Mouse (Mus musculus) macrophage (primary cell): ENCODE data around the gene Cdc37l1. TPM values are rescaled to one million over a fixed set of nuclear protein-coding genes. Genes with fewer than 3 reads are reported as not detected.
A peak's percentile ranks its signal among the peaks of the same experiment; 100 is the strongest.

Source experiments
- H3K27ac ChIP-seq: fragments of 350-480 bp; formaldehyde crosslinking; 2 replicates; pipeline ENCODE4 v1.9.0; 2021
- H3K36me3 ChIP-seq: fragments of 350-480 bp; formaldehyde crosslinking; 2 replicates; pipeline ENCODE4 v1.9.0; 2021; ENCODE audit errors: inconsistent target
- H3K4me3 ChIP-seq: fragments of 350-480 bp; formaldehyde crosslinking; 2 replicates; pipeline ENCODE4 v1.9.0; 2021; ENCODE audit errors: inconsistent target
- H3K79me2 ChIP-seq: fragments of 350-480 bp; formaldehyde crosslinking; 2 replicates; pipeline ENCODE4 v1.9.0; 2021; ENCODE audit errors: inconsistent target
- WGBS: methylation state at CpG from one replicate; pipeline ENCODE4 v1.1.7; 2026; ENCODE audit warnings: inconsistent platforms; ENCODE audit not compliant: missing documents; 5-methylcytosine and 5-hydroxymethylcytosine counted together
- polyA plus RNA-seq: library from polyadenylated mRNA; stranded (reverse); fragments of 250-400 nt; gene quantifications from 3 replicates; pipeline ENCODE4 v1.2.4, GENCODE M21; 2018; ENCODE audit warnings: inconsistent platforms
- total RNA-seq, 78 experiments: library from RNA; depleted of rRNA; stranded (reverse); fragments of 250-400 nt; gene quantifications; 1 replicate in 9 of 78; 2 replicates in 24 of 78; 3 replicates in 43 of 78; 4 replicates in 2 of 78; pipeline ENCODE4 v1.2.4; 2018; ENCODE audit warnings: inconsistent platforms in 56 of 78

Cdc37l1 gene
- 100 to 1,000 TPM in 16 of 26 experiments, 10 to 100 TPM in 10; 38.4 to 227 (median 120) TPM for total RNA-seq (2018; cell fraction: chromatin; rRNA removed)
- total RNA-seq (2018; cell fraction: cytosol; rRNA removed): 10 to 100 TPM in 20 of 26 experiments, 1 to 10 TPM in 6; 7.0 to 22.9 (median 12.1) TPM
- 100 to 1,000 TPM in 13 of 26 experiments, 10 to 100 TPM in 13; 52.6 to 234 (median 99.3) TPM for total RNA-seq (2018; cell fraction: nucleus; rRNA removed)
- 15.5 to 19.2 TPM (median 18.1 TPM) in 3 replicates for polyA plus RNA-seq

GRCm38 (mm10) chr19:28990194-28990589, at the start of gene Cdc37l1:
Cdc37l1 (plus strand) TSS chr19:28990352.
- peaks cover 8% of the 10 kb centered on the region; the same call in 1 of the 2 replicates for H3K36me3 ChIP-seq
- H3K4me3 ChIP-seq: peak within 1 kb of the TSS; percentile 90
- WGBS: under 1% methylated on average over 37 of the region's 37 CpGs
- peaks cover 47% of the 10 kb centered on the region for H3K79me2 ChIP-seq
- peak within 1 kb of the TSS; percentile 52 for H3K27ac ChIP-seq

DNA sequence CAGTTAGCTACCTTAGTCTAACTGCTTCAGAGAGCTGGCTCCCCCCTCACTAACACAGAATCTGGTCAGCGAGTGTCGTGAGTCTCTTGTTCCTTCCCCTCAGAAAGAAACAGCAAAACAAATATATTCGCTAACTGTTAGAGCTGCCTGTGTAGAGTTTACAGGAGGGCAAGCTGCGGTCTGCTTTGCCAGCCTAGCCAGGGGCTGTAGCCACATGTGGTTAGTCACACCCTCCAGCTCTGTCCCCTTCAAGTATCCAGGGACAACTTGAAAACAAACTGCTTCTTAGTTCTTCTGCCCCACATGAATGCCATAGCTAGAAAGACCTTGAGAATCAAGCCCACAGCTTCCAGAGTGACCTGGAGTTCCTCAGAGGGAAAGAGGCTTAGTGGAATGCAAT, 48.9 kb upstream of the Cdc37l1 start:
- no peak overlapping the region for H3K27ac ChIP-seq
- no peaks in the 10 kb centered on the region for H3K79me2 ChIP-seq
- WGBS: 38% methylated on average over 4 of the region's 4 CpGs
- no peak overlapping the region for H3K4me3 ChIP-seq
- no peaks in the 10 kb centered on the region for H3K36me3 ChIP-seq

GRCm38 (mm10) chr19:28946782-28947181, 43.4 kb upstream of the Cdc37l1 start:
- no peaks in the 10 kb centered on the region for H3K36me3 ChIP-seq
- no peaks in the 10 kb centered on the region for H3K79me2 ChIP-seq
- no peak overlapping the region for H3K4me3 ChIP-seq
- H3K27ac ChIP-seq: no peak overlapping the region
- WGBS: 21% methylated on average over 4 of the region's 4 CpGs

DNA sequence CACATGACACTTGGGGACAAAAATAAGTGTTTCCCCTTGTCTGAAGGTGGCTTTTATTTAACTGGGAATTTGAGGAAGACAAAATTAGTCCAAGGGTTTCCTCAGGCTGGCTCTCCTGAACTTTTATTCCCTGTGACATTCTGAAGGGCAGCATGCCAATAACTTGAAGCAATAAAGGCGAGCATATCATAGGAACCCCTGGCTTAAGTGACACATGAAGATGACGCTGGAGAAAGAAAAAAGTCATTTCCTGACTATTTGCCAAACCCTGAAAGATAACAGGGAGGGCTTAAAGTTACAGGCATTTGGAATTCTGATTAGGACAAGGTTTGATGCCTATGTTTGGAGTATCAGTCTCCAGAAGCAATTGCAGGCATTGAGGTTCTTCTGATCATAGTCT, 42.8 kb upstream of the Cdc37l1 start:
- Histone ChIP-seq H3K27ac (no peak overlapping the region), H3K36me3 (no peaks in the 10 kb centered on the region), H3K79me2 (no peaks in the 10 kb centered on the region), H3K4me3 (no peak overlapping the region)
- 56% methylated on average over 2 of the region's 2 CpGs for WGBS

- no peaks in the 10 kb centered on the region for H3K79me2 ChIP-seq
- H3K27ac ChIP-seq: no peak overlapping the region
- no peak overlapping the region for H3K4me3 ChIP-seq
- no peaks in the 10 kb centered on the region for H3K36me3 ChIP-seq
- 91% methylated on average over 5 of the region's 5 CpGs for WGBS
Measured at GRCm38 (mm10) chr19:28951251-28951650, 38.9 kb upstream of the Cdc37l1 start.

DNA sequence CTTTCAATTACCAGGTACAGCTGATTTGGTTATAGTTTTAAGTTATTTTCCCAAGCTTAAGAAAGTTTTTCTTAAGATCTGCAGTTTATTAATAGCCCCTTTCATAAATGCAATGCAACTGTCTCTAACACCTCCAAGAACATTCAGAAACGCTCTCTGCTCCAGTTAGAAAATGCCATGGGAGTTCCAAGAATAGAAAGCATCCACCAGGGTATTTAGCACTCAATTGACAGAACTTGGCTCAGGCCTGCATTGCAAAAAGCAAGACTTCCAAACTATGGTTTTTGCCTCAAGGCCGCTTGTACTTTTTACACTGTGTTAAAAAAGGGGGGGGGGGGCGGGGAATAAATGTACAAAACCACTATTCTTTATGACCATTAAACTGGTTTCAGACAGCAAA, 27.0 kb upstream of the Cdc37l1 start:
- WGBS: 87% methylated on average over 1 of the region's 3 CpGs
- H3K4me3 ChIP-seq: no peak overlapping the region; the same call in 1 of the 2 replicates
- H3K27ac ChIP-seq: no peak overlapping the region
- H3K79me2 ChIP-seq: no peaks in the 10 kb centered on the region
- no peaks in the 10 kb centered on the region for H3K36me3 ChIP-seq

GRCm38 (mm10) chr19:28963513-28963841, 26.7 kb upstream of the Cdc37l1 start:
- Histone ChIP-seq H3K27ac (no peak overlapping the region), H3K36me3 (no peaks in the 10 kb centered on the region), H3K79me2 (no peaks in the 10 kb centered on the region), H3K4me3 (peak overlapping the region; percentile 20; the same call in 1 of the 2 replicates)
- 0% methylated on average over 4 of the region's 4 CpGs for WGBS

- H3K4me3 ChIP-seq: peak within 1 kb of the TSS; percentile 37
- under 1% methylated on average over 54 of the region's 73 CpGs for WGBS
- H3K36me3 ChIP-seq: no peaks in the 10 kb centered on the region
- no peaks in the 10 kb centered on the region for H3K79me2 ChIP-seq
- H3K27ac ChIP-seq: no peak within 1 kb of the TSS
Measured at GRCm38 (mm10) chr19:28963842-28964551, 26.2 kb upstream of the Cdc37l1 start, which contains the start of gene Plpp6. Plpp6 (plus strand) TSS chr19:28963953.

DNA sequence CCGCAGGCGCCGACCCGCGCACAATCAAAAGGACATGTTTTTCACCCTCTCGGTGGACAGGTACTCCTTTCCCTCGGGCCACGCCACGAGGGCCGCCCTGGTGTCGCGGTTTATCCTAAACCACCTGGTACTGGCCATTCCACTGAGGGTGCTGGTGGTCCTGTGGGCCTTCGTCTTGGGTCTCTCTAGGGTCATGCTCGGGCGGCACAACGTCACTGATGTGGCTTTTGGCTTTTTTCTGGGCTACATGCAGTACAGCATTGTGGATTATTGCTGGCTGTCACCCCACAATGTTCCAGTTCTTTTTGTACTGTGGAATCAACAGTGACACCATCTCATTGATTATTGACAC, 25.6 kb upstream of the Cdc37l1 start:
- no peak overlapping the region for H3K27ac ChIP-seq
- WGBS: 12% methylated on average over 16 of the region's 16 CpGs

DNA sequence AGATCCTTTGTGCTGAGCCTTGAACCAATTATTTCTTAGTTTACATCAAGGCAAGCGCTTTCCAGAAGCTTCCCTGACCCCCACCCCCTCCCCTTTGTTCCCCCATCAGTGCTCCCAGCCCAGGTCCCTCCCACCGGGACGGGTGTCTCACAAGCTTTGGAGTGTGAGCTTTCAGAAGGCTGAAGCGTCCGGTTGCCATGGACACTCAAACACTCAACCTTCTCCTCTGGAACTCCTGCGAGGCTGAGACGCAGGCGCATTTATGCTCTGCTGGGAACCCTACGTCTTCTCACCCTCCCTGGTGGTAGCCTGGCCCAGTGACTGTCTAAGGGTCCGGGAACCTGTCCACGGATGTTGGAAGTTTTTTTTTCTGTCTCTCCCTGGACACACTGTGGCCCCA, 22.5 kb upstream of the Cdc37l1 start, which contains the start of gene 4430402I18Rik:
Gene 4430402I18Rik, minus strand, starts transcription at position 149 of the 400 bp plus-strand sequence.
- whole genome bisulfite sequencing: 98% methylated on average over 6 of the region's 11 CpGs
- Histone ChIP-seq H3K36me3 (no peaks in the 10 kb centered on the region), H3K4me3 (no peak within 1 kb of the TSS), H3K27ac (no peak within 1 kb of the TSS), H3K79me2 (no peaks in the 10 kb centered on the region)

More for the DNA sequence above, 25.6 kb upstream of the Cdc37l1 start:
- no peaks in the 10 kb centered on the region for H3K36me3 ChIP-seq
- H3K79me2 ChIP-seq: no peaks in the 10 kb centered on the region
- peak overlapping the region; percentile 37 for H3K4me3 ChIP-seq

DNA sequence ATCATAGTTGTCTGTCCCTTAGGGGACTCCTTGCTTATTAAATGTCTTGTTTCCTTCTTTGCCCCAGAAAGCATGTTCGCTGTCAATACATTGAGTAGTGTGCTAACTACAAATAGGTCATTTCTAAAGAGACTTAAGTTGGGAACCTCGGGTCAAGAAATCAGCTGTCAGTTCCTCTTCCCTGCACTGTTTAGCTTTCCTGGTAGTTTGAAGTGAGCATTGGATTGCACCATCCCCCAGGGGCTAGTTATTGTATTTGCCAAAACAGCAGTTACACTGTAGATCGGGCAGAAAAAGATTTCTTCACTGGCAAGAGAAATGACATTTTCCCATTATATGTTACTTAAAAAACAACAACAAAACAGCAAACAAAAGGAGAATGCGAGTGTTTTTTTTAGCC, 22.0 kb upstream of the Cdc37l1 start:
- no peak overlapping the region for H3K4me3 ChIP-seq
- no peaks in the 10 kb centered on the region for H3K36me3 ChIP-seq
- H3K79me2 ChIP-seq: no peaks in the 10 kb centered on the region
- no peak overlapping the region for H3K27ac ChIP-seq
- 62% methylated on average over 4 of the region's 4 CpGs for WGBS

- no peak overlapping the region for H3K4me3 ChIP-seq
- no peak overlapping the region for H3K27ac ChIP-seq
- 91% methylated on average over 5 of the region's 5 CpGs for WGBS
- H3K36me3 ChIP-seq: no peaks in the 10 kb centered on the region
- H3K79me2 ChIP-seq: no peaks in the 10 kb centered on the region
Measured at GRCm38 (mm10) chr19:28969231-28969630, 20.9 kb upstream of the Cdc37l1 start.

- H3K4me3 ChIP-seq: no peak overlapping the region
- no peaks in the 10 kb centered on the region for H3K79me2 ChIP-seq
- WGBS: 93% methylated on average over 11 of the region's 11 CpGs
- H3K36me3 ChIP-seq: no peaks in the 10 kb centered on the region
- H3K27ac ChIP-seq: no peak overlapping the region
Measured at GRCm38 (mm10) chr19:28970251-28970650, 19.9 kb upstream of the Cdc37l1 start.

- WGBS: 29% methylated on average over 33 of the region's 35 CpGs
- H3K4me3 ChIP-seq: no peak overlapping the region
- H3K79me2 ChIP-seq: no peaks in the 10 kb centered on the region
- no peak overlapping the region for H3K27ac ChIP-seq
- no peaks in the 10 kb centered on the region for H3K36me3 ChIP-seq
Measured at GRCm38 (mm10) chr19:28974862-28975611, 15.1 kb upstream of the Cdc37l1 start.

DNA sequence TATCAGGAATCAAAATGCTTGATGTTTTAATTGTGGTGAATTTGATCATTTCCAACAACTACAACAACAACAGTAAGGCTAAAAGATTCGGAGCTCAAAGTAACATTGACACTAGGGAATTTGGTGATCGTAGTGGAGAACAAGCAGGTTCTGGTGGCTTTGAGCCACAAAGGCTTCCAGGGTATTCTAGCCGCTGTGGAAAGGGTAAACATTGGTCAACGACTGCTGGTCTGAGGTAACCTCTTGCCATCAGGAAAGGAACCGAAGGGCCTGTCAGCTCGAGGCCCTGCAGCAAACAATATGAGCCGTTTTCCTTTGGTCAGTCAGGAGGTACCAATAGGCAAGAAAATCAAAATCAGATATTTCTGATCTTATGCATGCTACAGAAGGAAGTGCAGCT, 7.5 kb upstream of the Cdc37l1 start:
- H3K4me3 ChIP-seq: no peak overlapping the region
- WGBS: 77% methylated on average over 7 of the region's 7 CpGs
- no peaks in the 10 kb centered on the region for H3K36me3 ChIP-seq
- H3K27ac ChIP-seq: no peak overlapping the region
- no peaks in the 10 kb centered on the region for H3K79me2 ChIP-seq
